29 mouse cellular contexts compared by ENCODE assay signal in the genomic region with DNA sequence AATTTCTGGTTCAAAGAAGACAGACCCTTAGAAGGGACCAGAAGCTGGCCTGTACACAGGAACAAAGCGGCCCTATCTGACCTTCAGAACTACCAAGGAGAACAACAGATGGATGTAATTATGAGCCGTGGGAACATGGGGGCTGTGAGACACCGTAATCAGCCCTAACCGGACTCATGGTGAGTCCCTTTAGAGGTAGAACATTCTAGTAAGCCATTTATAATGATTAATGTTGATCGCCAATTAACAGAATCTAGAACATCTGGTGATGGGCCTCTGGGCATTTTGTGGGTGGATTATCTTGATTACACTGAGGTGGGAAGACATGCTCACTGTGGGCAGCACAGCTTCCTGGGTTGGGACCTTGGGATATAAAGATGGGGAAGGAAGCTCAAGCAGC. TPM values are rescaled to one million over a fixed set of nuclear protein-coding genes. Genes with fewer than 3 reads are reported as not detected.
DNase-seq lines count a peak whose midpoint lies in the region; ATAC-seq lines count a peak whose summit lies in the region.
"Had no signal": no experiment of that assay in that cellular context is flagged by ENCODE, and none has a peak within 500 bp of the region (broad histone marks: within the 10 kb centered on the region; RNA-seq: fewer than 3 reads in every experiment).

No protein-coding gene starts in this region.

- H3K4me1 ChIP-seq in embryonic facial prominence, embryonic 11.5 days (ENCODE audit: control insufficient read depth, insufficient read depth, low read length), result no peaks in the 10 kb centered on the region
- H3K4me1 ChIP-seq in embryonic facial prominence, embryonic 10.5 days, result peaks cover 8% of the 10 kb centered on the region
- 0 out of 2 replicates have a peak, but pooled peaks cover 2% of the 10 kb centered on the region for H3K4me1 ChIP-seq in limb, embryonic 11.5 days (ENCODE audit: control insufficient read depth, insufficient read depth, low read length)
- peaks cover 11% of the 10 kb centered on the region for H3K4me1 ChIP-seq in limb, embryonic 10.5 days
- H3K4me1 ChIP-seq: embryonic facial prominence, embryonic 12.5 days; embryonic facial prominence, embryonic 15.5 days; hindbrain, embryonic 10.5 days had no signal

- peak; percentile 47 for DNase-seq in embryonic facial prominence, embryonic 11.5 days (ENCODE audit: low spot score)
- DNase-seq in embryonic facial prominence, embryonic 10.5 days (ENCODE audit: low spot score), result no peak
- DNase-seq in limb, embryonic 11.5 days (ENCODE audit: low spot score), result peak; percentile 34
- DNase-seq in limb, embryonic 10.5 days (ENCODE audit: low spot score), result no peak
- DNase-seq in hindlimb bud, embryonic 11.5 days (ENCODE audit: extremely low spot score, low read depth, low spot score), result peak; percentile 39
- peak; percentile 55 for DNase-seq in retina, postnatal 1 day
- no peak for DNase-seq in thymus, adult 18-20 months
- DNase-seq: adrenal gland, adult 2 months; adrenal gland, postnatal 14 days; cerebellum, adult 11 months; cerebellum, adult 2 months; cerebellum, adult 9-11 months; cerebellum, postnatal 25 days; gastrocnemius, adult 2 months; gastrocnemius, postnatal 14 days; heart, adult 18-20 months; heart, postnatal 14 days; kidney, adult 18-20 months had no signal

- no peak for ATAC-seq in embryonic facial prominence, embryonic 11.5 days (replicated peaks; ENCODE audit: insufficient number of reproducible peaks, low FRiP score, low TSS enrichment, low read depth)
- no peak for ATAC-seq in limb, embryonic 11.5 days (ENCODE audit: insufficient number of reproducible peaks, low FRiP score, low TSS enrichment, low read depth)
- ATAC-seq: CD4-positive, CD25-positive, alpha-beta regulatory T cell, adult 4 months; forebrain, embryonic 14.5 days; hindbrain, embryonic 16.5 days; inflammation-experienced regulatory T-cells, adult 6 months; intestine, embryonic 16.5 days had no signal

- no peaks in the 10 kb centered on the region for H3K27me3 ChIP-seq in embryonic facial prominence, embryonic 11.5 days (ENCODE audit: control insufficient read depth, insufficient read depth, low read length)
- peaks cover 10% of the 10 kb centered on the region for H3K27me3 ChIP-seq in embryonic facial prominence, embryonic 10.5 days (replicated peaks; ENCODE audit: low read depth, poor library complexity, severe bottlenecking)
- no peaks in the 10 kb centered on the region for H3K27me3 ChIP-seq in limb, embryonic 11.5 days (ENCODE audit: control insufficient read depth, insufficient read depth, low read length)
- peaks cover 21% of the 10 kb centered on the region for H3K27me3 ChIP-seq in limb, embryonic 10.5 days (ENCODE audit: low read depth, poor library complexity, severe bottlenecking)

- H3K4me2 ChIP-seq in embryonic facial prominence, embryonic 11.5 days (ENCODE audit: low read depth, low read length), result no peak overlapping the region
- no peak overlapping the region for H3K4me2 ChIP-seq in limb, embryonic 11.5 days (ENCODE audit: low read depth, severe bottlenecking)
- H3K4me2 ChIP-seq: embryonic facial prominence, embryonic 12.5 days; embryonic facial prominence, embryonic 15.5 days; heart, embryonic 13.5 days; hindbrain, embryonic 13.5 days had no signal

- no peaks in the 10 kb centered on the region for H3K36me3 ChIP-seq in embryonic facial prominence, embryonic 11.5 days (replicated peaks; ENCODE audit: control insufficient read depth, insufficient read depth, low read depth, low read length)
- H3K36me3 ChIP-seq in embryonic facial prominence, embryonic 10.5 days (replicated peaks), result no peaks in the 10 kb centered on the region
- no peaks in the 10 kb centered on the region for H3K36me3 ChIP-seq in limb, embryonic 11.5 days (ENCODE audit: control insufficient read depth, insufficient read depth, low read length)
- no peaks in the 10 kb centered on the region for H3K36me3 ChIP-seq in limb, embryonic 10.5 days
- H3K36me3 ChIP-seq: embryonic facial prominence, embryonic 12.5 days; embryonic facial prominence, embryonic 15.5 days; heart, embryonic 13.5 days; hindbrain, embryonic 10.5 days; hindbrain, embryonic 13.5 days had no signal

- H3K9ac ChIP-seq in embryonic facial prominence, embryonic 11.5 days (replicated peaks; ENCODE audit: low read length), result no peak overlapping the region
- no peak overlapping the region for H3K9ac ChIP-seq in limb, embryonic 11.5 days (ENCODE audit: low read length)
- H3K9ac ChIP-seq: embryonic facial prominence, embryonic 12.5 days; embryonic facial prominence, embryonic 15.5 days; heart, embryonic 13.5 days; hindbrain, embryonic 13.5 days had no signal

- no peak overlapping the region for H3K27ac ChIP-seq in embryonic facial prominence, embryonic 11.5 days (replicated peaks; ENCODE audit: low read depth, low read length)
- H3K27ac ChIP-seq in embryonic facial prominence, embryonic 10.5 days (replicated peaks), result no peak overlapping the region
- H3K27ac ChIP-seq in limb, embryonic 11.5 days (replicated peaks; ENCODE audit: low read depth, low read length), result no peak overlapping the region
- no peak overlapping the region for H3K27ac ChIP-seq in limb, embryonic 10.5 days
- H3K27ac ChIP-seq: embryonic facial prominence, embryonic 12.5 days; embryonic facial prominence, embryonic 15.5 days; gastrocnemius, adult 2 months; heart, embryonic 13.5 days; hindbrain, embryonic 10.5 days; hindbrain, embryonic 13.5 days had no signal

- WGBS in embryonic facial prominence, embryonic 11.5 days, result 29% methylated on average over 5 of the region's 5 CpGs
- 45% methylated on average over 5 of the region's 5 CpGs for WGBS in embryonic facial prominence, embryonic 10.5 days
- 28% methylated on average over 5 of the region's 5 CpGs for WGBS in limb, embryonic 11.5 days
- WGBS in limb, embryonic 10.5 days, result 40% methylated on average over 5 of the region's 5 CpGs

- no peak overlapping the region for H3K4me3 ChIP-seq in embryonic facial prominence, embryonic 11.5 days (ENCODE audit: low read depth, low read length)
- no peak overlapping the region for H3K4me3 ChIP-seq in embryonic facial prominence, embryonic 10.5 days
- H3K4me3 ChIP-seq in limb, embryonic 11.5 days (ENCODE audit: low read depth, low read length), result no peak overlapping the region
- H3K4me3 ChIP-seq in limb, embryonic 10.5 days, result no peak overlapping the region
- H3K4me3 ChIP-seq: embryonic facial prominence, embryonic 12.5 days; embryonic facial prominence, embryonic 15.5 days; gastrocnemius, adult 2 months; heart, embryonic 13.5 days; hindbrain, embryonic 10.5 days; hindbrain, embryonic 13.5 days had no signal

- H3K9me3 ChIP-seq in embryonic facial prominence, embryonic 11.5 days (replicated peaks; ENCODE audit: control insufficient read depth, low read length), result no peaks in the 10 kb centered on the region
- H3K9me3 ChIP-seq in embryonic facial prominence, embryonic 10.5 days, result no peaks in the 10 kb centered on the region
- H3K9me3 ChIP-seq in limb, embryonic 11.5 days (ENCODE audit: control insufficient read depth, low read length), result no peaks in the 10 kb centered on the region
- no peaks in the 10 kb centered on the region for H3K9me3 ChIP-seq in limb, embryonic 10.5 days (replicated peaks)
- H3K9me3 ChIP-seq: embryonic facial prominence, embryonic 12.5 days; embryonic facial prominence, embryonic 15.5 days; heart, embryonic 13.5 days; hindbrain, embryonic 10.5 days; hindbrain, embryonic 13.5 days had no signal

RNA-seq across cellular contexts. Expression of a gene that starts 54.6 kb away (rescaled TPM):
- 0.58 and 1.1 TPM in 2 replicates for polyA plus RNA-seq in embryonic facial prominence, embryonic 11.5 days (2014; fragmentation: Nextera tagmentation; extraction: Ambion mirVana)
- 0.18 and 0.64 TPM in 2 replicates for polyA plus RNA-seq in embryonic facial prominence, embryonic 10.5 days (2016; fragmentation: Nextera tagmentation; extraction: Ambion mirVana)
- polyA plus RNA-seq in limb, embryonic 11.5 days (2014; fragmentation: Nextera tagmentation; extraction: Ambion mirVana), result 0.06 and 0.25 TPM in 2 replicates
- polyA plus RNA-seq in limb, embryonic 10.5 days (2016; fragmentation: Nextera tagmentation; extraction: Ambion mirVana), result 0.20 and 0.31 TPM in 2 replicates
- polyA plus RNA-seq: C2C12; CD4-positive, CD25-positive, alpha-beta regulatory T cell, adult 4 months; inflammation-experienced regulatory T-cells, adult 6 months had no signal

Comparison
In these comparisons a context has a peak if more than half of its experiments do, and no peak if none do; other contexts are left out.
1. DNase-seq: peak in embryonic facial prominence, embryonic 11.5 days (single experiment), limb, embryonic 11.5 days (single experiment), hindlimb bud, embryonic 11.5 days (single experiment) and retina, postnatal 1 day (single experiment); none in embryonic facial prominence, embryonic 10.5 days (single experiment), limb, embryonic 10.5 days (single experiment) and thymus, adult 18-20 months (0 of 2).